Mouse (Mus musculus) olfactory bulb, adult 2 months (tissue): ENCODE results near the gene Ttc28.

Experiments
- CTCF ChIP-seq: fragments of 200-500 bp; IDR thresholded peaks from 2 replicates; pipeline ENCODE4 v1.5.1; 2012; ENCODE audit warnings: low read depth, mild to moderate bottlenecking, low read length, moderate library complexity; ENCODE audit not compliant: insufficient read depth
- POLR2A ChIP-seq: fragments of 200-500 bp; IDR thresholded peaks from 2 replicates; pipeline ENCODE4 v1.6.1; 2012; ENCODE audit warnings: mild to moderate bottlenecking, low read depth, low read length, moderate library complexity; ENCODE audit not compliant: insufficient read depth

GRCm38 (mm10) chr5:111022339-111022738 lies 142.7 kb downstream of the Ttc28 start:
- no peak for TF ChIP-seq CTCF
- TF ChIP-seq POLR2A: no peak
